Mouse (Mus musculus) testis, postnatal 14 days (tissue): ENCODE data around the gene Gnl3l.

Experiments used
- DNase-seq: peaks from one replicate; pipeline ENCODE4 v3.0.0; 2021; ENCODE audit warnings: low spot score

Gene Gnl3l

GRCm38 (mm10) chrX:150956522-150957300 is 60.4 kb downstream of the Gnl3l start:
- peak; percentile 74 for DNase-seq

DNA sequence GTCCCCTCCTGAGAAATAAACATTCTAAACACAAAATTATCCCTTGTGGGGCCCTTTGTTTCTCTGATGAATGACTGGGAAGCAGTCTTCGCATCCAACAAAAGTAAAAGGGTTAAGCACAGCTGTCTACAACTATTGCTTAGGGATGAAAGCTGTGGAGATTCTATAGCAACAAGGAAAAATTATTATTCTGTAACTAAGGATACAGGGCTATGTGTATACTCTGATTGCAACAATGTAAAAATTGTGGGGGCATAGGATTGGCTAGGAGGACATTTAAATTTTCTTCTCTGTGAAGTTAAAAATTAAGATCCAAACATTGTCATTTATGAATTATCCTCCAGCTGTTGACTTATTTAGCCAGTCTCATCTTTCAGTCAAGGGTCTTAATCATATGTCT is 61.1 kb downstream of the Gnl3l start:
- no peak for DNase-seq

GRCm38 (mm10) chrX:150955441-150955840 is 61.7 kb downstream of the Gnl3l start:
- no peak for DNase-seq

DNA sequence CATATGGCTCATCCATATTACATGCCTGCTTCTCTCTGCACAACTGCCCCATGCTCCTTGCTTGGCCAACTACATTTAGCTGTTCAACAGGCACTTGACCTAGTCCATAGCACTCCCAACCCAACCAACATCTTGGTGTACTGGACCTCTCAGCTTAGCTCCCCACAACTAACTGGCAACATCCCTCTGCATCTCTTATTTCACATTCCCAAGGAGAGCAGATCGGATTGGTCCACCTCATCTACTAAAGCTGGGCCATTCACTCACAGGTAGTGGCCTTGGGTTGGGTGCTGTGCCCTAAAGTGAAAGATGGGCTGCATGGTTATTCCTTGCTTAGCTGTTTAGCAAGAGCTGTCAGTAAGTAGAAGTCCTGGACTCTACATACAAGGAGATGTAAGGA is 62.4 kb downstream of the Gnl3l start:
- no peak for DNase-seq
